Mouse (Mus musculus) heart, adult 11 months (tissue): ENCODE measurements around the gene Gm21897.
A peak's percentile ranks its signal among the peaks of the same experiment; 100 is the strongest.
"Not testable (repeated sequence)": the region's sequence is repeated elsewhere in the genome, so short reads cannot be mapped to it uniquely, and the experiment has no call there.

Experiments
- DNase-seq: peaks from one replicate; pipeline ENCODE4 v3.0.0; 2022

Gm21897 gene

GRCm38 (mm10) chr16:15317158-15317557 is at the start of gene Gm21897:
Gene Gm21897 (plus strand): TSS chr16:15317458.
- not testable (repeated sequence) for DNase-seq

- DNase-seq, result no peak
These were observed 45.0 kb upstream of the Gm21897 start for GRCm38 (mm10) chr16:15272291-15272690.

GRCm38 (mm10) chr16:15277461-15277860 is 39.8 kb upstream of the Gm21897 start:
- DNase-seq, result no peak

- DNase-seq, result no peak
These were observed 24.2 kb upstream of the Gm21897 start for GRCm38 (mm10) chr16:15293041-15293440.

- DNase-seq, result peak; percentile 60
These were observed 23.0 kb upstream of the Gm21897 start for GRCm38 (mm10) chr16:15294289-15294688.

- peak; percentile 82 for DNase-seq
These were observed 22.2 kb upstream of the Gm21897 start for GRCm38 (mm10) chr16:15294911-15295659.

- DNase-seq, result no peak
These were observed 17.3 kb downstream of the Gm21897 start for GRCm38 (mm10) chr16:15334526-15334925.

GRCm38 (mm10) chr16:15339051-15339450 is 21.8 kb downstream of the Gm21897 start:
- peak; percentile 66 for DNase-seq

GRCm38 (mm10) chr16:15346045-15346444 is 28.8 kb downstream of the Gm21897 start:
- peak; percentile 39 for DNase-seq

GRCm38 (mm10) chr16:15349381-15349780 is 32.1 kb downstream of the Gm21897 start:
- DNase-seq, result no peak

- DNase-seq, result no peak
These were observed 34.0 kb downstream of the Gm21897 start for GRCm38 (mm10) chr16:15351301-15351700.

GRCm38 (mm10) chr16:15352320-15352719 is 35.1 kb downstream of the Gm21897 start:
- DNase-seq, result no peak

- DNase-seq, result no peak
These were observed 37.6 kb downstream of the Gm21897 start for GRCm38 (mm10) chr16:15354901-15355300.

GRCm38 (mm10) chr16:15355339-15355738 is 38.1 kb downstream of the Gm21897 start:
- DNase-seq, result peak; percentile 85

GRCm38 (mm10) chr16:15357766-15358165 is 40.5 kb downstream of the Gm21897 start:
- DNase-seq, result no peak

GRCm38 (mm10) chr16:15359110-15359782 is 42.0 kb downstream of the Gm21897 start:
- no peak for DNase-seq

- no peak for DNase-seq
These were observed 43.6 kb downstream of the Gm21897 start for GRCm38 (mm10) chr16:15360825-15361224.
